Mouse (Mus musculus) liver, embryonic 11.5 days (tissue): ENCODE measurements around the gene Tmem214. TPM values are rescaled to one million over a fixed set of nuclear protein-coding genes. Genes with fewer than 3 reads are reported as not detected.

Source experiments
- ATAC-seq: fragments of 200-750 bp; cut with Nextera tagmentation; replicated peaks from 2 replicates; pipeline ENCODE4 v1.8.0; 2017; ENCODE audit warnings: moderate number of reproducible peaks, mild to moderate bottlenecking, moderate TSS enrichment, moderate library complexity; ENCODE audit not compliant: low FRiP score
- DNase-seq: peaks from one replicate; pipeline ENCODE4 v3.0.0-alpha.2; 2017; ENCODE audit warnings: low spot score
- H3K27ac ChIP-seq: fragments of 300-500 bp; sonication (generic); 2 replicates; pipeline ENCODE4 v1.5.1; 2014; ENCODE audit warnings: mild to moderate bottlenecking, low read depth, low read length, control low read depth
- H3K27me3 ChIP-seq: fragments of 300-500 bp; sonication (generic); replicated peaks from 2 replicates; pipeline ENCODE4 v1.6.1; 2014; ENCODE audit warnings: low read length, mixed read lengths; ENCODE audit not compliant: control insufficient read depth, insufficient read depth
- H3K36me3 ChIP-seq: fragments of 300-500 bp; sonication (generic); 2 replicates; pipeline ENCODE4 v1.6.1; 2014; ENCODE audit warnings: mild to moderate bottlenecking, low read length, moderate library complexity, mixed read lengths; ENCODE audit not compliant: control insufficient read depth, insufficient read depth
- H3K4me1 ChIP-seq: fragments of 300-500 bp; sonication (generic); replicated peaks from 2 replicates; pipeline ENCODE4 v1.6.1; 2014; ENCODE audit warnings: low read length, mixed read lengths; ENCODE audit not compliant: control insufficient read depth, insufficient read depth
- H3K4me2 ChIP-seq: fragments of 300-500 bp; sonication (generic); 2 replicates; pipeline ENCODE4 v1.6.1; 2014; ENCODE audit warnings: mild to moderate bottlenecking, control low read depth, moderate library complexity
- H3K4me3 ChIP-seq: fragments of 300-500 bp; sonication (generic); 2 replicates; pipeline ENCODE4 v1.5.1; 2014; ENCODE audit warnings: low read depth, low read length, control low read depth
- H3K9ac ChIP-seq: fragments of 300-500 bp; sonication (generic); 2 replicates; pipeline ENCODE4 v1.6.1; 2014; ENCODE audit warnings: low read depth, low read length, control low read depth
- H3K9me3 ChIP-seq: fragments of 300-500 bp; sonication (generic); 2 replicates; pipeline ENCODE4 v1.6.1; 2016; ENCODE audit warnings: low read length, inconsistent platforms, mixed read lengths; ENCODE audit not compliant: control insufficient read depth
- WGBS: fragments of 180-500 bp; shearing (Covaris S2); extraction: QIAGEN DNeasy Blood & Tissue Kit; methylation state at CpG from one replicate; pipeline ENCODE4 v1.1.7; 2014; 5-methylcytosine and 5-hydroxymethylcytosine counted together
- polyA plus RNA-seq: library from polyadenylated mRNA; unstranded; fragments of >200 nt; fragmentation: Nextera tagmentation; extraction: Ambion mirVana; gene quantifications from 2 replicates; pipeline ENCODE4 v1.2.1, GENCODE M21; 2014

Gene Tmem214
- polyA plus RNA-seq, 1 experiment from 2014 or later: 67.2 TPM

DNA sequence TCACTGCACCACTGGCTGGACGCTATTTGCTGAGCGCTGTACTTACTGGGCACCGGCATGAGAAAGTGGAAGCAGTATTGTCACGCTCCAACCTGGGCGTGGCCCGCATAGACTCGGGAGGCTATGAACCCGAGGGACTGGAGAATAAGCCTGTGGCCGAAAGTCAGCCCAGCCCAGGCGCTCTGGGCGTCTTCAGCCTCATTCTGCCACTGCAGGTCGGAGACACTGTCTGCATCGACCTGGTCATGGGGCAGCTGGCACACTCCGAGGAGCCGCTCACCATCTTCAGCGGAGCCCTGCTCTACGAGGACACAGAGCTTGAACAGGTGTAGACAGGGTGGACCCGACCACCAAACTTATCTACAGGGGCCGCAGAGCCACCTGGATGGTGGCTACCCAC lies 52.8 kb downstream of the Tmem214 start:
- Histone ChIP-seq H3K36me3 (peaks cover 26% of the 10 kb centered on the region), H3K4me2 (peak overlapping the region; percentile 98), H3K27ac (peak overlapping the region; percentile 61), H3K9ac (peak overlapping the region; percentile 38), H3K27me3 (no peaks in the 10 kb centered on the region), H3K4me3 (peak overlapping the region; percentile 51), H3K9me3 (no peaks in the 10 kb centered on the region), H3K4me1 (peaks cover 32% of the 10 kb centered on the region)
- 60% methylated on average over 19 of the region's 19 CpGs for WGBS
- DNase-seq (no peak), ATAC-seq (no peak)

DNA sequence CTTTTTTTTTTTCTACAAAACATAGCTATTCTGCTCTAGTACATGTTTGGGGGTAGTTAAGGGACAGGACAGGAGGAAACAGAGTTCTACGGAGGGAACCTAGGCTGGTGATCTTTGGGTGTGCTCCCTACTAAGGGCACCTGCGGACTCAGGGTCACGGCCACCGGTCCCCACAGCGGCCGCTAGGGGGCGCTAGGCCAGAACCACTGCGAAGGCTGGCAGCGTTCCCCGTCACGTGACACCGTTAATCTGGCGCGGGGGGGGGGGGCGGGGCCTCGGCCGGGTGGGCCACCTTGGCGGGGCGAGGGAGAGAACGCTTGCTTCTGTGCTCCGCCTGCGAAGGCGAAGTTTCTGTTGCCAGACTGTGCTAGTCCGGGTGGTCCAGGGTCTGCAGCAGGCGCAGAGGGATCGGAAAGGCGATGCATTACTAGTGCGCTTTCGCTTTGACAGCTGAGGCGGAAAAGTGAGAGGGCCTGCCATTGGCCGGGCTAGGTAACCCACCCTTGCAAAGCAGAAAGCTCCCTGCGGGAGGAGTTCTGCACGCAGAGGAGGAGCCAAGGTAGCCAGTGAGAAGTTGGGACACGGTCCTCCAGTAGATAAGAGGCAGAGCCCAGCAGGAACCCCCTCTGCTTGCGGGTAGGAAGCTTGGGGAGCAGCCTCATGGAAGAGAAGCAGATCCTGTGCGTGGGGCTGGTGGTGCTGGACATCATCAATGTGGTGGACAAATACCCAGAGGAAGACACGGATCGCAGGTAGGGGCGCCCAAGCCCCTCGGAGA lies 53.6 kb downstream of the Tmem214 start, which contains the start of gene Khk:
Gene Khk (plus strand): TSS at position 176 of the 778 bp plus-strand sequence.
- Histone ChIP-seq H3K4me2 (peak within 1 kb of the TSS; percentile 98), H3K27ac (peak within 1 kb of the TSS; percentile 61), H3K9me3 (no peaks in the 10 kb centered on the region), H3K36me3 (peaks cover 26% of the 10 kb centered on the region), H3K4me3 (peak within 1 kb of the TSS; percentile 51), H3K4me1 (peaks cover 26% of the 10 kb centered on the region), H3K9ac (peak within 1 kb of the TSS; percentile 61), H3K27me3 (no peaks in the 10 kb centered on the region)
- DNase-seq (peak; percentile 94), ATAC-seq (peak; percentile 93)
- WGBS: 1% methylated on average over 39 of the region's 40 CpGs

DNA sequence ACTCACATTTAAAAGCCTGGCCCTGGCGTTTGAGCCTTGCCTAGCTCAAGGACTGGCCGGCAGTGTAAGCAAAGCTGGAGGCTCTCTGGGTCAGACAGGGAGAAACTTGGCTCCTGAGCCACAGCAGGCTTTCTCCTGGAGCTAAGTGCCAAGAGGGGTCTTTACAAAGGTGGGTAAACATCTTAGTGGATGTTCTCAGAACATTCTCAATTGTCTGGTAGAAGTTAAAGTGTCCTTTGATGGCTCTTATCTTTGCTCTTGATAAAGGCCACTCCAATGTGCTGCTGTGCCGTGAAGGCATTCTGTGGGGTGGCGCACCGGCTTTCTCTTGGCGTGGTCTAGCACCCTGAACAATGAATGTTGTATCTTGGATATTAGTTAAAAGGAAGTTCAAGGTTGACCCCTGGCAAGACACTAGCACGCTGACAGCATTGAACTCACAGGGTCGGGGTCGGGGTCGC lies 54.8 kb downstream of the Tmem214 start:
- WGBS: 46% methylated on average over 10 of the region's 10 CpGs
- H3K4me3 ChIP-seq: peak overlapping the region; percentile 51
- peak overlapping the region; percentile 61 for H3K9ac ChIP-seq
- DNase-seq: no peak
- H3K27ac ChIP-seq: no peak overlapping the region; the same call in 1 of the 2 replicates
- no peak for ATAC-seq
- peaks cover 19% of the 10 kb centered on the region for H3K36me3 ChIP-seq
- H3K9me3 ChIP-seq: no peaks in the 10 kb centered on the region
- H3K4me1 ChIP-seq: peaks cover 18% of the 10 kb centered on the region
- no peaks in the 10 kb centered on the region for H3K27me3 ChIP-seq
- peak overlapping the region; percentile 98 for H3K4me2 ChIP-seq

DNA sequence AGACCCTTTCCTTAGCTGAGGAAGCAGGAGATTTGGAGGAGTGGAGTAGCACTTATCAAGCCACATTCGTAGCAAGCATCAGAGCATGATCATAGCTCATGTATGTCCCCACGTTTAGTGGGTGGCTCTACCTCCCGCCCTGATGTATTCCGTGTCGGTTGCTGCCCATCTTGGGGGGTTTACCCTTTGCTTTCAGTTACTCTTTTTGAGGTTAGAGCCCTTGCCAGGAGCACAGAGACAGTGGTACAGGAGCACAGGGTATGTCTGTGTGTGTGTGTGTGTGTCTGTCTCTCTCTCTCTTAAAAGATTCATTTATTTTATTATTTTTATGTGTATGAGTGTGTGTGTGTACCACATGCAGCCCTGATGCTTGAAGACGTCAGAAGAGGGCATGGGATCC lies 55.3 kb downstream of the Tmem214 start:
- Histone ChIP-seq H3K4me1 (peaks cover 18% of the 10 kb centered on the region), H3K27me3 (no peaks in the 10 kb centered on the region), H3K27ac (no peak overlapping the region), H3K9ac (no peak overlapping the region; the same call in 1 of the 2 replicates), H3K4me3 (no peak overlapping the region; the same call in 1 of the 2 replicates), H3K9me3 (no peaks in the 10 kb centered on the region), H3K36me3 (peaks cover 16% of the 10 kb centered on the region), H3K4me2 (peak overlapping the region; percentile 98)
- ATAC-seq (no peak), DNase-seq (no peak)
- WGBS: 59% methylated on average over 6 of the region's 6 CpGs

DNA sequence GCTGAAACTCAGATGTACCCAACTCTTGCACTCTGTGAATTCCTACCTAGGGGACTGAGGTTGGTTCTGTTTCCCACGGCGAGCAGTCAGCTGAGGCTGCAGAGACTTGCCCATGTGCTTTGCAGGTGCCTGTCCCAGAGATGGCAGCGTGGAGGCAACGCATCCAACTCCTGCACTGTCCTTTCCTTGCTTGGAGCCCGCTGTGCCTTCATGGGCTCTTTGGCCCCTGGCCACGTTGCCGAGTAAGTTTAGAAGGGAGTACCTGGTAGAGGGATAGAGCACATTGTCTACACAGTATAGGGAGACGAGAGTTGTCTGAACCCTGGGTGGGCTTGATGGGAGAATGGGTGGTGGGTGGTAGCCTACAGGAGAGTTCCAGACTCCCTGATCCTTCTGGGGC lies 56.8 kb downstream of the Tmem214 start:
- Histone ChIP-seq H3K4me3 (no peak overlapping the region), H3K27ac (no peak overlapping the region), H3K4me2 (no peak overlapping the region), H3K36me3 (0 out of 2 replicates have a peak, but pooled peaks cover 8% of the 10 kb centered on the region), H3K4me1 (peaks cover 18% of the 10 kb centered on the region), H3K9ac (no peak overlapping the region), H3K27me3 (no peaks in the 10 kb centered on the region), H3K9me3 (no peaks in the 10 kb centered on the region)
- WGBS: 85% methylated on average over 8 of the region's 8 CpGs
- no peak for DNase-seq
- ATAC-seq: no peak

DNA sequence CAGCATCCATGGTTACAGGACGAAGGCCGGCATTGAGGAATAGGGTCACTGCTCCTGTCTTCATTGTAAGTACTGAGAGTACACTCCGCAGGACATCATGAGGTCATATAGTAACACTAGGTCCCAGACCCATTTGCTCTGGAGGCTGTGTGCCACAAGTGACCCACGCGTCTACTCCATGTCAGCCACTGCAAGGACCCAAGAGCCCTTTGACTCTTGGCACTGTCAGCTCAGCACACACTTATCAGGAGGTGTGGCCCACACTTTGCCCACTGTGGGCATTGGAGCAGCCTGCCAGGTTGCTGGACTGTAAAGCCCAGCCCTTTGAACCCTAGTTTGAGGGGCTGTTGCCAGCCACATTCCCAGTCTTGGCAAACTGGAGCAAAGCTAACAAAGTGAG lies 57.4 kb downstream of the Tmem214 start:
- H3K27ac ChIP-seq: no peak overlapping the region
- H3K4me2 ChIP-seq: no peak overlapping the region
- H3K4me1 ChIP-seq: peaks cover 18% of the 10 kb centered on the region
- 91% methylated on average over 5 of the region's 5 CpGs for WGBS
- H3K27me3 ChIP-seq: no peaks in the 10 kb centered on the region
- ATAC-seq (no peak), DNase-seq (no peak)
- H3K4me3 ChIP-seq: no peak overlapping the region
- H3K9ac ChIP-seq: no peak overlapping the region
- 0 out of 2 replicates have a peak, but pooled peaks cover 3% of the 10 kb centered on the region for H3K36me3 ChIP-seq
- no peaks in the 10 kb centered on the region for H3K9me3 ChIP-seq

DNA sequence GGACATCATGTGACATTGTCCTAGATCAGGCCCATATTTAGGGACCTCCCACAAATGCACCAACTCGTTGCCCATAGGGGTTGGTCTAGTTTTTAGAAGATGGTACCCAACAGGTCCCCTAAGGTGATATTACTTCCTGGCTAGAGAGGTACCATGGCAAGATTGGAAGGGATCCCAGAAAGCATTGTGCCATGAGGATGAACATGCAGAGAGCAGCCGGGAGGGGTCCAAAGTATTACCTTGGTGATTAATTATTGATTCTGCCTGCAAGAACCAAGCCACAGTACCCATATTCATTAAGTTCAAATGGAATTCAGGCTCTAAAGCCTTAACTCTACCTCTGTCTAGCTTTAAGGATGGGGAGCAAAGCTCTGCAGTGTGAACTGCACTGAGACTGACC lies 58.3 kb downstream of the Tmem214 start:
- no peak for ATAC-seq
- Histone ChIP-seq H3K27ac (no peak overlapping the region), H3K27me3 (no peaks in the 10 kb centered on the region), H3K9me3 (no peaks in the 10 kb centered on the region), H3K4me3 (no peak overlapping the region), H3K36me3 (no peaks in the 10 kb centered on the region), H3K4me1 (peaks cover 11% of the 10 kb centered on the region), H3K9ac (no peak overlapping the region), H3K4me2 (no peak overlapping the region)
- 74% methylated on average over 2 of the region's 2 CpGs for WGBS
- DNase-seq: no peak

DNA sequence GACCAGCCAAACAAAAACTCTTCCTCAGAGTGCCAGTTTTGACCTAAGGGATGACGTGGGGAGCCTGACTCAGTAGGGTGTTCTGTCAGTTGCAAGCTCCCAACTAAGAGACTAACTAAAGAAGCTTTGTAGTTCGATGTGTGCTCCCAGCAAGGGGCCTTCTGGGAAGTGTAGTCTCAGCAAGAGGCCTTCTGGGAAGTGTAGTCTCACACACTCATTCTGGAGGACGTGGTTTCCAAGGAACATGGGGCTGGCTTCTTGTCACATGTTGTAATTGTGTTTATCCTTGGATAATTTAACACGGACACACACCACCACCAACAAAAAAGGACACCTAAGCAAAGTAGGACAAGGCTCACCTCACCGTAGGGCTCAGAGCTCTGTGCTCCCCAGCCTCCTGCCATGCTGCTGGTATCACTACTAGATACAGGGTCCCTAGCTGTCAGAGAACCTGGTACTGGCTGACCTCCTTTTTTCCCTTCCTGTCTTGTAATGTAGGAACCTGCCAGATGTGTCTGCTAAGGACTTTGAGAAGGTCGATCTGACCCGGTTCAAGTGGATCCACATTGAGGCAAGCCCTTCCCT lies 60.2 kb downstream of the Tmem214 start:
- Histone ChIP-seq H3K4me1 (no peaks in the 10 kb centered on the region), H3K27me3 (no peaks in the 10 kb centered on the region), H3K4me2 (0 out of 2 replicates have a peak overlapping the region, but pooled peaks have one; percentile 28), H3K9me3 (no peaks in the 10 kb centered on the region), H3K36me3 (no peaks in the 10 kb centered on the region), H3K4me3 (no peak overlapping the region), H3K9ac (no peak overlapping the region), H3K27ac (no peak overlapping the region)
- DNase-seq (no peak), ATAC-seq (peak; percentile 47)
- WGBS: 45% methylated on average over 7 of the region's 7 CpGs
